Mouse (Mus musculus) kidney, postnatal 10 days (tissue): Measurements from ENCODE around the gene Fam168b.

Source experiments
- DNase-seq: peaks from one replicate; pipeline ENCODE4 v3.0.0; 2021; ENCODE audit warnings: mixed read lengths

Gene Fam168b

DNA sequence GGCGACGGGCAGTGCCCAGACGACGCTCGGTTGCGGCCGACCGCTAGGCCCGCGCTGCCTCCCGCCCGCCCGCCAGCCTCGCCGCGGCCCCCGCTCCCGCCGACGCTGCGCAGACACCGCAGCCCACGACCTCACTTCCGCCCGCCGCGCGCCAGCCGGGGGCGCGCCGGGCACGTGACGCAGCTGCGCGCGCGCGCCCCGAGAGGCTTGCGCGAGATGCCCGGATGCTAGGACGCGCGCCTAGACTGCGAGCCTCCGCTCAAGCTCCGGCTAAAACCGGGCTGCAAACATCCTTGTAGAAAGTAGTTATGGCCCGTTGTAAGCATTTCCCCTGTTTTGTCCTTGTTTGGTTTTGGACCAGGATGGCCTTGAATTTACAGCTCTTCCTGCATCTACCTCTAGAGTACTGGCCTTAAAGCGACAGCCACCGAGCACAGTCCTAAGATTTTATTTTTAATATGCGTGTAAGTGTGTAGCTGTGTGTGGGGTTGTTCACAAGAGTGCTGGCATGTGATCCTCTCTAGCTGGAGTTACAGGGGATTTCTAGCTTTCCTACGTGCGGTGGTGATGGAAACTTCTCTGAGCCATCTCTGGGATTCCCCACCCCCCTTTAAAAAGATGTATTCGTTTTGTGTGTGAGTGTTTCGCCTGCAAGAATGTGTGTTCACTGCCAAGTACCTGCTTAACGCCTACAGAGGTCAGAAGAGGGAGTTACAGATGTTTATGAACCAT is at the start of gene Fam168b:
Gene Fam168b, minus strand, starts transcription at position 179 of the 732 bp plus-strand sequence.
- DNase-seq, result peak; percentile 94

DNA sequence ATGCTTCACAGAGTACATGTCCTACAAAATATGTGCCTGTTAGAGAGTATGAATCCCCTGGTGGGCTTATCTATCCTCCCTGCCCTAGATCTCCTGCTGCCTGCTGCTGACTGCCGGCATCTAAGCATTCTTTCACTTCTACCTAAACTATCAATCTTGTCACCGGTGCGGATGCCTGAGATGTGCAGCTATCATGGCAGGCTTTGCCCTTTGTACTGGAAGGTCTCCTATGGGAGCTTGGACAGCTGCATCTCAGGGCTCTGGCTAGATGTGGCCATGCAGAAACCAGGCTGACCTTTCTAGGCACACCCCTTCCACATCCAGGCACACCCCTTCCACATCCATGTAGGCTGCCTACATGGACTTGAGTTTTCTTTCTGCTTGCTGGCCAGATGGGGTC is 49.6 kb upstream of the Fam168b start:
- DNase-seq, result no peak

- DNase-seq, result peak; percentile 67
Observed at GRCm38 (mm10) chr1:34891559-34892289, 48.9 kb upstream of the Fam168b start.

DNA sequence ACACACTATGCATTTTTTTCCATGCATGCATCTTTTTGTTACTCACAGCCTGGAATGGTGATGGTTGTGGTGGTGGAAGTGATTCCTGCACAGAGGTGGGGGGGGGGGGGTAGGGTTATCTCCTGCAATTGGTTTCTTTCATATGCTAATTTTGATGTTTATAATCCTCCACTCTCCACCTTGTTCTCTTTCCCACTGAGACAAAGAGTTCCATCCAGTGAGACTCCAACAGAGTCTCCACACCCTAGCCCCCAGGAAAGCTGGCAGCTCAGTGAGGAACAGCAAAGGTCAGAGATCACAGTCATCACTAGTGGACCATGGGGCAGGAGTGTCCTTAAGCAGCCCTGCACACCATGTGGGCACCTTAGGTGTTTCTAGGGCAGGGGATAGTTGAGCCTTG is 40.9 kb upstream of the Fam168b start:
- no peak for DNase-seq

- DNase-seq, result no peak
Observed at GRCm38 (mm10) chr1:34879611-34880010, 36.7 kb upstream of the Fam168b start.

DNA sequence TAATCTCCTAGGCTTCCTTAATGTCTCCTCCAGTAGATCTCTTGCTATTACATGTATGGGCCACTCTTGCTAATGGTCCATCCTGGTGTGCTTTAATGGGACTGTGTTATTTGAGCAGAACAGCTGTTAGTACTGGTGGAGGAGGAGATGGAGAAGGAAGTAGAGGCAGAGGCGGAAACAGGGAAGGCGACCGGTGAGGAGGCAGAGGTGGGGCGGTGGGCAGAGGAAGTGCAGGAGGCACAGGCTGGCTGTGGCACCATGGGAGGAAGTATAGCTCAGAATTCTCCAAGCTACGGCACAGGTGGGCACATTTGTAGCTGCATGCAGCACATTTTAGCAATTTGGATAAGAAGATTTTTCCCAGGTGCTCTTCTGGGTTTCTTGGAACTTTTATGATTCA is 30.7 kb upstream of the Fam168b start:
- no peak for DNase-seq

DNA sequence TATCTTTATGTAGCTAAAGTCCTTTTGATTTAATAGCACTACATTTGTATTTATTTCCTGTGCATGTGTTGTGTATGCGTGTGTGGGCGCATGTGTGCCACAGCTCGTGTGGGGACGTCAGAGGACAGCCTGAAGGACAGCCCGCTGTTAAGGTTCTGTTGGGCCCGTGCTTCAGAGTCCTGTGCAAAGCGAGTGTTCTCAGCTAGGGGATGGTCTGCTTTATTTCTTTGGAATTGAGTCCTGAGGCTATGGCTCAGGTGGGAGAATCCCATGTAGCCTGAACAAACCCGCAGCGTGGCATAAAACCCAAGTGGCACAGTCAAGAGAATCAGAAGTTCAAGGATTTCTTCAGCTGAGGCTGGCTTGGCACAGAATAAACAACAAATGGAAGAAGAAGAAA is 28.3 kb upstream of the Fam168b start:
- no peak for DNase-seq

GRCm38 (mm10) chr1:34869231-34869630 is 26.4 kb upstream of the Fam168b start:
- DNase-seq, result no peak

DNA sequence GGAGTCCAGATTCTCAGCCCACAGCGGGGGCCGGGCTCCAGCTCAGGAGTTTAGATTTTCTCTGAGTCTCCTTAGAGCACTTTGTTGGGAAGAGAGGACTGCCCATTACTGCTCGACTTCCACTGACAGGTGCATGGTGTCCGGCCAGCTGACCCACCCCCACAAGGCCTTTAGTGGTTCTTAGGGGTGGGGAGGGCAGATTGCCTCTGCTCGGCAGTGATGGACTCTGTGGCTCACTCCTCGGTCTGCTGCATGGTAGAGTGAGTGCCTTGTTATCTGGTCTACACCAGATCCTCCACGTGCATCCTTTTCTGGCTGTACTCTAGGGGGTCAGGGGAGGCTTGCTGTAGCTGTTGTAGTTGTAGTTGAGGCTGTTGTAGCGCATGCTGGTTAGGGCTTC is 25.5 kb upstream of the Fam168b start:
- no peak for DNase-seq

- DNase-seq, result no peak
Observed at GRCm38 (mm10) chr1:34867574-34867955, 24.7 kb upstream of the Fam168b start.

GRCm38 (mm10) chr1:34866815-34867573 is 24.1 kb upstream of the Fam168b start:
- DNase-seq, result peak; percentile 94

DNA sequence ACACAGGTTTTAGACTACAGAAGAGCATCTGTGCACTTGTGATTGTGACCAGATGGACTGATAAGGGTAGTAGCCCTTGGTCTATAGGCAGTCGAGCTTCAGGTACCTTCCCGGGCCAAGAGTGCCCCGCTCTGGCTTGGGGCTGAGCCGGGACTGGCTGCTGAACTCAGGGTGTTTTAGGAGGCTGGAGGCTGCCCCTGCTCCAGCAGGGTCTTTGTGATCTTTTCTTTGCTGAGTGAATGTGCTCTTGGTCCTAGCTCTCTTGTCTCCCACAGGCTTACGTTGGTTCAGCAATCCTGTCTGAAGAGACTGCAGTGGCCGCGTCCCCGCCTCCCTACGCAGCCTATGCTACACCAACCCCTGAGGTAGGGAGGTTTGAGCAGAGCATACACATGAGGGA is 23.0 kb upstream of the Fam168b start:
- DNase-seq, result no peak

DNA sequence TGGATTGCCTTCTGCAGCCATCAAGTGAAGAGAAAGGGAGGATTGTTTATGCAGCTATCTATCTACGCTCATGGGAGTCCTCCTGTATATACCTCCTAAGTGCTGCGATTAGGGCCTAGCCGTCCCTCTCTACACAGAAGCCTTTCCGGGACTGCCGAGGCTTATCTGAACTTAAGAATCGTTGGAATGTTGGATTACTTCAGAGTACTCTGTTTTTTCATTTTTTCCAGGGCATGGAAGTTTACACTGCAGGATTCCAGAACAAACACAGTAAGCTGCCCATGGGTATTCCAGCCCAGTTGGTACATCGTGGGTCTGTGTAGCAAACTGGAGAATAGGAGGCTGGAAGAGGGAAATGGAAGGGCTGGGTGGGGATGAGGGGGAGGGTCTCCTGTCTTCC is 21.4 kb upstream of the Fam168b start:
- DNase-seq, result no peak

DNA sequence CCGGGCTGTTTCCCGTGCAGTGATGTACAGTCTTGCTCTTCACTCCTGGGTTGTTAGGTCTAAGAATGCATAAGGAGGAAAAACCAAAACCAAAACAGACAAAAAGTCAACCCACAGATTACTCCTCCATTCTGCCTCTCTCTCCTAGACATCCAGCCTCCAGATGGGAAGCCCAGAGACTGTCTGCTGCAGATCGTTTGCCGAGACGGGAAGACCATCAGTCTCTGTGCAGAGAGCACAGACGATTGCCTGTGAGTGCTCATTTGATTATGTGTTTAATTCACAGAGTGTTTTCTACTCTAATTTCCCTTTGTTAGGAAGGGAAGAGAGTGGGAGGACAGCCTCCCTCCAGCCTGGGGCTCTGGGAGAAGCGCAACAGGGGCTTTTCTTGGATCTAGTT is 20.5 kb upstream of the Fam168b start:
- DNase-seq, result no peak

DNA sequence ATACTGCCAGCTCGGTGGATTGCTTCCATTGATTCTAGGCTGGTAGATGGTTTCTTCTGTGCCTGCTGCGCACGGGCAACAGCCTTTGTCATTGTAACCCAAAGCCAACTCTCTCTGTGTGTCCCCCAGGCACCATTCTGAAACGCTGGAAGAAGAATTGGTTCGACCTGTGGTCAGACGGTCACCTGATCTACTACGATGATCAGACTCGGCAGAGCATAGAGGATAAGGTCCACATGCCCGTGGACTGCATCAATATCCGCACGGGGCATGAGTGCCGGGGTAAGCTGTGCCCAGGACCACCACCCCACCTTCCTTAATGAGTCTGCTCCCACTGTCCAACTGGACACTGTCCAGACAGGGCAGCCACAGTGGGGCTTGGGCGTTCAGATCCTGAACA is 20.0 kb upstream of the Fam168b start:
- DNase-seq, result peak; percentile 26

DNA sequence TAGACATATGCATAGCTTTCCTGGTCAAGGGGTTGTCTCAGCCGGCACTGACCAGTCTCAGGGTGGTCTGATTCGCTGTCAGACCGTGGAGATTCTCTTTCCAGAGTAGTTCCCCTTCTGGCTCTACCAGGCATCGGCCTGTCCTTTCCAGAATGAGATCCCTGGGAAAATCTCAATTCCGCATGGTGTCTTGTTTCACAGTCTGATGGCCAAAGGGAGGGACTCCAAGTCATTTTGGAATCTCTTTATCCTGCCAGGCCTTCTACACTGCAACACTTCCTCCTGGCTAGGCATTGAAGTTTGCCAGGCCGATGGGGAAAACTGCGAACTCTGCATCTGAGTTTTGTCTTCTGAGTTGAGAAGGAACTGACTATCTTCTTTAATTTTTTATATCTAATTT is 17.3 kb upstream of the Fam168b start:
- DNase-seq, result no peak

- no peak for DNase-seq
Observed at GRCm38 (mm10) chr1:34859761-34860160, 16.9 kb upstream of the Fam168b start.

DNA sequence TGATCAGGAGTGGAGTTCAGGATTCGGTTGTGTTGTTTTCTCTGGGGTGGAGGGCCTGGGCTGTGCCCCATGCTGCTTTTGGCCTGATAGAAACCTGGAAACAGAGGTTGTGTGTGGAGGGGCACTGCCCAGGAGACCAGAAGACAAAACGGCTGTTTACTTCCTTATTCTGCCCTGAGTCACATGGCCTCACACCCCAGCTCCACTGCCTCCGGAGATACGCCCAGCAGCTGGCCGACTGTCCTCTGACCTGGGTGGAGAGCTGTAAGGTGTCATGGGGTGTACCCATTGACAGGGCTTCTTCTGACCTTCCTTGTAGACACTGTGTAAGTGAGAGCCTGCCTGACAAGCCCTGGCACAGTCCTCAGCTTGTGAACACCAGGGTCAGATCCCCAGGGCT is 15.8 kb upstream of the Fam168b start:
- DNase-seq, result peak; percentile 33

DNA sequence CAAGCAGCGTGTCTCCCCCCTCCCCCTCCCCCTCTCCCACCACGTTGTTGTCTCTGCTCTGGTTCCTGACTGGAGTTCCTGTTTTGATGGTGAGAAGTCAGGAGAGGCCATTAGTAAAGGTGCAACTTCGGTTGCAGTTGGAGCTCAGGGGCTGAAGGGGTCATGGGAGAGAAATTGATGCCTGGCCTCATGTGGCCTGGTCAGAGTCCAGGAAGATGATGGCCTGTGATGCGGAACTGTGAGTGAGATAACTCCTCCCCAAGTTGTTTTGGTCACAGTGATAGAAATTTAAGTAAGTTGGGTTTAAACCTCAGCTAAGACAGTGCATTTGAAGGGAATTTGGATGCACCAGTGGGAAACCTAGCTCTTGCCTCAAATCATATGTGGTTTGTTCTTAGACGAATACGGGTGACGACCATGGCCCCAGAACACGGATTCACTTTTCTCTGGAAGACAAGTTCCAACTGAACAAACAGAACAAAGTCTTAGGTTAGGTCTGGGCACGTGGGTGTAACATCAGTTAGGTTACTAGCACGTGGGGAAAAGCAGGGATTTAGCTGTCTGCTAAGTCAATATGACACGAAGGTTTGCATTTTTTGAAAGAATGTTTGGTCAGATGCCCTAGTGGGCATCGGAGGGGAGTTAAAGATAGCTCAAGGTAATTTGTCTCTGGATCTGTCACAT is 12.3 kb upstream of the Fam168b start:
- DNase-seq, result no peak

DNA sequence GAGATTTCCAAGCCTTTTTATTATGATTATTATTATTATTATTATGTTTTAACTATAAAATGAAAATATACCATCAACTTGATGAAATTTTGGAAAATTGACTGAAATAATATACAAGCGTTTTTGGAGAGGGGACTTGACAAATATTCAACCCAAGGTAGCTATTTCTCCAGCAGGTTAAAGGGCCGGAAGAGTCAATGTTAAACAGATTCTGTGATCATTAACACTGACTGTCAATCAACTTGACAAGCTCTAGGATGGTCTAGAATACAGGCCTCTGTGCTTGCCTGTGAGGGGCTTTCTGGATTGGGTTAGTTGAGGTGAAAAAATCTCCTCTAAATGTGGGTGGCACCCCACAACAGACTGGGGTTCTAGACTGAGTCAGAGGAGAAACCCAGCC is 10.9 kb upstream of the Fam168b start:
- no peak for DNase-seq

DNA sequence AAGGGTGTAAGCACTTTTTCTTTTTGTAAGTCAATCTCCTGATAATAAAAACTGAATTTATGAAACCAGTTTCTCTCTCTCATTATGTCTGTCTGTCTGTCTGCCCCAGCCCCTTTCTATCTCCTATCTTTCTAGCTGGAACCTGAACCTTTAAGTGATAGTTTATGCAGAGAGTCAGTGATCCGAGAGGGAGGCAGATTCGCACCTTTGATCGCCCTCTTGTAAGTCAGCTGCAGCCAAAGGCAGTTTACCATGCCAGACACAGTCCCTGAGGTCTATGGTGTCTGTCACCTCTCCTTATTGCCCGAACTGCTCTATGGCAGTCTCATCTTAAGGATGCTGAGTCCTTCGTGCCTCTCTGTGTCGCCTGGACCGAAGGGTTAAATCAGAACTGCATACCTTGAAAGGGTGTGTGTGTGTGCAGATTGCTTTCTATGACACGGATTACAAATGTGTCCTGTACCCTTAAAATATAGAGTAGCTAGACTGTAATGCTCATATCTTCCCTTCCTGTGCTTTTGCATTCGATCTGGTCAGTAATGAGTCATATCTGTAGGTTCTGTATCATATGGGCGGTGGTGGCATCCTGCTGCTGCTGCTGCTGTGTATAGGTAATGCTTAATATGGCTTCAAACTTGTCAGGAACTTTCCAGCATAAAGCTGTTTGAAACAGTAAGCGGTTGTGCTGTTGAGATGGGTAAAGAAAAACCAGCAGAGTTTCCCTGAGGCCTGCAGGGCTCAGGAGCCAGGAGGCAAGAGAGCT is 9.4 kb upstream of the Fam168b start:
- DNase-seq, result no peak

GRCm38 (mm10) chr1:34851562-34851961 is 8.7 kb upstream of the Fam168b start:
- peak; percentile 61 for DNase-seq
